8 mouse cellular contexts compared by ENCODE assay signal in the genomic region with DNA sequence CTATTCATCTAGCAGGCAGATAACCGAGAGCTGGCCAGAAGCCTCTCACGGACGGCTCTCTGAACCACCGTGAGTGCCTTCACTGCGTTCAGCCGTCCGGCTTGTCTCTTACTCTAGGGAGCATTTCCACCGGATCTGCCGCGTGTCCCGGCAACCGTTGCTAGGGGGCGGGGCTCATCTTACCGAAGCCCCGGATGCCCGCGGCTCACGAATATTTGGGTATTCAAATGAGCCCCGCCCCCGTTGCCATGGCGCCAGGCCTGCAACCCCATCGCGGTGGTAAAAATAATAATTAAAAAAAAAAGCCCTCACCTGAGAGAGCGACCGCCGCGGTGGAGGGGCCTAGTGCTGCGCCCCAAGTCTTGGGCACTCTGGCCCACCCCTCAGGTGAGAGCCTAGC. TPM values are rescaled to one million over a fixed set of nuclear protein-coding genes. Genes with fewer than 3 reads are reported as not detected.
DNase-seq lines count a peak whose midpoint lies in the region; ATAC-seq lines count a peak whose summit lies in the region.

No protein-coding gene starts in this region.

- H3K4me3 ChIP-seq in hindbrain, embryonic 10.5 days = peak overlapping the region; percentile 83

- H3K9me3 ChIP-seq in hindbrain, embryonic 10.5 days = no peaks in the 10 kb centered on the region

- ATAC-seq in frontal cortex, adult (ENCODE audit: low TSS enrichment) = peak; percentile 65

- H3K27ac ChIP-seq in hindbrain, embryonic 10.5 days = peak overlapping the region; percentile 95

- H3K27me3 ChIP-seq in hindbrain, embryonic 10.5 days (ENCODE audit: insufficient read depth, poor library complexity, severe bottlenecking) = no peaks in the 10 kb centered on the region

- WGBS in hindbrain, embryonic 10.5 days = under 1% methylated on average over 28 of the region's 28 CpGs

- peaks cover 37% of the 10 kb centered on the region for H3K36me3 ChIP-seq in hindbrain, embryonic 10.5 days

- DNase-seq in MN1 (ENCODE audit: low spot score) = peak; percentile 91
- peak; percentile 74 for DNase-seq in cerebellum, adult 8-10 months
- DNase-seq in hindbrain, embryonic 10.5 days (ENCODE audit: low spot score) = peak; percentile 96
- DNase-seq in layer of hippocampus, postnatal 25 days (ENCODE audit: extremely low spot score in 1 of 2, low spot score in 1 of 2) = peak; percentile 73 to 82
- DNase-seq in lung, postnatal 14 days = peak; percentile 91
- peak; percentile 70 for DNase-seq in retina, adult 2 months (ENCODE audit: low read depth, low spot score)
- DNase-seq in thymus, postnatal 25 days = peak; percentile 93

- H3K4me1 ChIP-seq in hindbrain, embryonic 10.5 days (replicated peaks) = peaks cover 44% of the 10 kb centered on the region

RNA-seq across cellular contexts. Expression of a gene that starts 0.9 kb away (rescaled TPM):
- polyA plus RNA-seq in hindbrain, embryonic 10.5 days (2016; fragmentation: Nextera tagmentation; extraction: Ambion mirVana) = 14.9 and 17.3 TPM in 2 replicates
- 1 to 10 TPM; 4.5 to 6.1 TPM for total RNA-seq in layer of hippocampus, postnatal 25 days (2021)

RNA-seq across cellular contexts. Expression of a gene that starts 1.0 kb away (rescaled TPM):
- polyA plus RNA-seq in hindbrain, embryonic 10.5 days (2016; fragmentation: Nextera tagmentation; extraction: Ambion mirVana) = 96.8 and 115 TPM in 2 replicates
- total RNA-seq in layer of hippocampus, postnatal 25 days (2021) = 100 to 1,000 TPM; 193 to 235 TPM

RNA-seq across cellular contexts. Expression of a gene that starts 19.1 kb away (rescaled TPM):
- 3.9 and 4.0 TPM in 2 replicates for polyA plus RNA-seq in hindbrain, embryonic 10.5 days (2016; fragmentation: Nextera tagmentation; extraction: Ambion mirVana)
- total RNA-seq in layer of hippocampus, postnatal 25 days (2021) = not detected

RNA-seq across cellular contexts. Expression of a gene that starts 20.8 kb away (rescaled TPM):
- polyA plus RNA-seq in hindbrain, embryonic 10.5 days (2016; fragmentation: Nextera tagmentation; extraction: Ambion mirVana) = 58.5 and 59.0 TPM in 2 replicates
- total RNA-seq in layer of hippocampus, postnatal 25 days (2021) = under 1 TPM; 0.64 to 0.80 TPM

RNA-seq across cellular contexts. Expression of a gene that starts 22.2 kb away (rescaled TPM):
- polyA plus RNA-seq in hindbrain, embryonic 10.5 days (2016; fragmentation: Nextera tagmentation; extraction: Ambion mirVana) = 68.4 and 72.4 TPM in 2 replicates
- total RNA-seq in layer of hippocampus, postnatal 25 days (2021) = 10 to 100 TPM; 32.5 to 36.5 TPM

Comparison
In these comparisons a context has a peak if more than half of its experiments do, and no peak if none do; other contexts are left out.
1. Peak in every context shown above with its lines: DNase-seq, ATAC-seq, H3K4me3 ChIP-seq and H3K27ac ChIP-seq.